Mouse (Mus musculus) midbrain, embryonic 10.5 days (tissue): Measurements from ENCODE around the gene Tifa. TPM values are rescaled to one million over a fixed set of nuclear protein-coding genes. Genes with fewer than 3 reads are reported as not detected.

Experiments
- DNase-seq: peaks from one replicate; pipeline ENCODE4 v3.0.0-alpha.2; 2017; ENCODE audit warnings: low spot score
- H3K27ac ChIP-seq: fragments of 300-500 bp; sonication (generic); replicated peaks from 2 replicates; pipeline ENCODE4 v1.5.1; 2016; ENCODE audit warnings: mild to moderate bottlenecking
- H3K27me3 ChIP-seq: fragments of 300-500 bp; sonication (generic); 2 replicates; pipeline ENCODE4 v1.6.1; 2016; ENCODE audit warnings: low read depth, mild to moderate bottlenecking; ENCODE audit not compliant: poor library complexity, severe bottlenecking
- H3K36me3 ChIP-seq: fragments of 300-500 bp; sonication (generic); 2 replicates; pipeline ENCODE4 v1.6.1; 2016; ENCODE audit warnings: mild to moderate bottlenecking, moderate library complexity
- H3K4me1 ChIP-seq: fragments of 300-500 bp; sonication (generic); 2 replicates; pipeline ENCODE4 v1.6.1; 2016
- H3K4me3 ChIP-seq: fragments of 300-500 bp; sonication (generic); 2 replicates; pipeline ENCODE4 v1.5.1; 2016; ENCODE audit warnings: mild to moderate bottlenecking, moderate library complexity
- H3K9me3 ChIP-seq: fragments of 300-500 bp; sonication (generic); replicated peaks from 2 replicates; pipeline ENCODE4 v1.6.1; 2016; ENCODE audit warnings: mild to moderate bottlenecking
- WGBS: fragments of 180-500 bp; shearing (Covaris S2); methylation state at CpG from one replicate; pipeline ENCODE4 v1.1.7; 2016; 5-methylcytosine and 5-hydroxymethylcytosine counted together
- polyA plus RNA-seq: library from polyadenylated mRNA; unstranded; fragments of >200 nt; fragmentation: Nextera tagmentation; extraction: Ambion mirVana; gene quantifications from 2 replicates; pipeline ENCODE4 v1.2.1, GENCODE M21; 2016

The Tifa gene
- polyA plus RNA-seq, 1 experiment from 2014 or later = 2.1 TPM

- peak overlapping the region; percentile 70 for H3K4me3 ChIP-seq
- H3K36me3 ChIP-seq = no peaks in the 10 kb centered on the region
- peak; percentile 35 for DNase-seq
- peaks cover 70% of the 10 kb centered on the region for H3K27me3 ChIP-seq
- H3K9me3 ChIP-seq = no peaks in the 10 kb centered on the region
- 1% methylated on average over 15 of the region's 15 CpGs for WGBS
- H3K27ac ChIP-seq = no peak overlapping the region
- peaks cover 26% of the 10 kb centered on the region for H3K4me1 ChIP-seq
Measured at GRCm38 (mm10) chr3:127791056-127791483, 1.5 kb downstream of the Tifa start.

- no peak for DNase-seq
- no peaks in the 10 kb centered on the region for H3K36me3 ChIP-seq
- H3K4me3 ChIP-seq = peak overlapping the region; percentile 70
- peaks cover 26% of the 10 kb centered on the region for H3K4me1 ChIP-seq
- WGBS = 68% methylated on average over 4 of the region's 4 CpGs
- H3K27me3 ChIP-seq = peaks cover 62% of the 10 kb centered on the region
- H3K27ac ChIP-seq = no peak overlapping the region
- H3K9me3 ChIP-seq = no peaks in the 10 kb centered on the region
Measured at GRCm38 (mm10) chr3:127791595-127792561, 2.3 kb downstream of the Tifa start.

GRCm38 (mm10) chr3:127793022-127793421 lies 3.4 kb downstream of the Tifa start:
- Histone ChIP-seq H3K36me3 (no peaks in the 10 kb centered on the region), H3K4me3 (no peak overlapping the region), H3K27me3 (peaks cover 51% of the 10 kb centered on the region), H3K27ac (no peak overlapping the region), H3K9me3 (no peaks in the 10 kb centered on the region), H3K4me1 (peaks cover 26% of the 10 kb centered on the region)
- DNase-seq = no peak
- 72% methylated on average over 7 of the region's 7 CpGs for WGBS

- no peaks in the 10 kb centered on the region for H3K9me3 ChIP-seq
- no peak overlapping the region for H3K4me3 ChIP-seq
- no peaks in the 10 kb centered on the region for H3K36me3 ChIP-seq
- no peak overlapping the region for H3K27ac ChIP-seq
- peaks cover 23% of the 10 kb centered on the region for H3K27me3 ChIP-seq
- WGBS = 97% methylated on average over 3 of the region's 3 CpGs
- H3K4me1 ChIP-seq = peaks cover 8% of the 10 kb centered on the region
- no peak for DNase-seq
Measured at GRCm38 (mm10) chr3:127795762-127796161, 6.2 kb downstream of the Tifa start.

- H3K27me3 ChIP-seq = peaks cover 18% of the 10 kb centered on the region
- H3K27ac ChIP-seq = no peak overlapping the region
- H3K9me3 ChIP-seq = no peaks in the 10 kb centered on the region
- no peaks in the 10 kb centered on the region for H3K36me3 ChIP-seq
- 94% methylated on average over 7 of the region's 7 CpGs for WGBS
- H3K4me1 ChIP-seq = peaks cover 3% of the 10 kb centered on the region
- DNase-seq = no peak
- no peak overlapping the region for H3K4me3 ChIP-seq
Measured at GRCm38 (mm10) chr3:127796271-127796670, 6.7 kb downstream of the Tifa start.

- no peak overlapping the region for H3K27ac ChIP-seq
- H3K27me3 ChIP-seq = no peaks in the 10 kb centered on the region
- H3K9me3 ChIP-seq = no peaks in the 10 kb centered on the region
- no peak overlapping the region for H3K4me3 ChIP-seq
- peaks cover 13% of the 10 kb centered on the region for H3K4me1 ChIP-seq
- DNase-seq = no peak
- 93% methylated on average over 8 of the region's 8 CpGs for WGBS
- peaks cover 5% of the 10 kb centered on the region for H3K36me3 ChIP-seq
Measured at GRCm38 (mm10) chr3:127801162-127801561, 11.6 kb downstream of the Tifa start.

GRCm38 (mm10) chr3:127802814-127803213 lies 13.2 kb downstream of the Tifa start:
- WGBS = 57% methylated on average over 8 of the region's 8 CpGs
- Histone ChIP-seq H3K36me3 (peaks cover 20% of the 10 kb centered on the region), H3K9me3 (no peaks in the 10 kb centered on the region), H3K27ac (no peak overlapping the region), H3K27me3 (no peaks in the 10 kb centered on the region), H3K4me1 (peaks cover 14% of the 10 kb centered on the region), H3K4me3 (no peak overlapping the region)
- no peak for DNase-seq

- Histone ChIP-seq H3K27me3 (no peaks in the 10 kb centered on the region), H3K27ac (no peak overlapping the region), H3K4me1 (peaks cover 18% of the 10 kb centered on the region), H3K9me3 (no peaks in the 10 kb centered on the region), H3K4me3 (no peak overlapping the region), H3K36me3 (peaks cover 37% of the 10 kb centered on the region)
- 89% methylated on average over 4 of the region's 4 CpGs for WGBS
- DNase-seq = no peak
Measured at GRCm38 (mm10) chr3:127804439-127804838, 14.8 kb downstream of the Tifa start.

- Histone ChIP-seq H3K9me3 (no peaks in the 10 kb centered on the region), H3K36me3 (peaks cover 43% of the 10 kb centered on the region), H3K27me3 (no peaks in the 10 kb centered on the region), H3K4me3 (no peak overlapping the region), H3K4me1 (peaks cover 18% of the 10 kb centered on the region), H3K27ac (no peak overlapping the region)
- no peak for DNase-seq
- 83% methylated on average over 12 of the region's 12 CpGs for WGBS
Measured at GRCm38 (mm10) chr3:127805071-127805470, 15.5 kb downstream of the Tifa start.

GRCm38 (mm10) chr3:127805991-127806390 lies 16.4 kb downstream of the Tifa start:
- WGBS = 90% methylated on average over 6 of the region's 6 CpGs
- Histone ChIP-seq H3K4me1 (peaks cover 18% of the 10 kb centered on the region), H3K36me3 (peaks cover 52% of the 10 kb centered on the region), H3K27me3 (no peaks in the 10 kb centered on the region), H3K27ac (no peak overlapping the region), H3K9me3 (no peaks in the 10 kb centered on the region), H3K4me3 (no peak overlapping the region)
- DNase-seq = no peak

- H3K36me3 ChIP-seq = peaks cover 70% of the 10 kb centered on the region
- 64% methylated on average over 5 of the region's 5 CpGs for WGBS
Measured at GRCm38 (mm10) chr3:127807846-127808245, 18.2 kb downstream of the Tifa start.

GRCm38 (mm10) chr3:127809103-127809502 lies 19.5 kb downstream of the Tifa start:
- peaks cover 82% of the 10 kb centered on the region for H3K36me3 ChIP-seq
- no peaks in the 10 kb centered on the region for H3K27me3 ChIP-seq
- no peak overlapping the region for H3K4me3 ChIP-seq
- WGBS = 93% methylated on average over 7 of the region's 7 CpGs
- no peak overlapping the region for H3K27ac ChIP-seq
- no peaks in the 10 kb centered on the region for H3K9me3 ChIP-seq
- DNase-seq = no peak
- peaks cover 18% of the 10 kb centered on the region for H3K4me1 ChIP-seq

More at GRCm38 (mm10) chr3:127807846-127808245, 18.2 kb downstream of the Tifa start:
- Histone ChIP-seq H3K4me1 (peaks cover 18% of the 10 kb centered on the region), H3K9me3 (no peaks in the 10 kb centered on the region), H3K27ac (no peak overlapping the region), H3K4me3 (no peak overlapping the region), H3K27me3 (no peaks in the 10 kb centered on the region)
- DNase-seq = no peak

- no peaks in the 10 kb centered on the region for H3K27me3 ChIP-seq
- H3K9me3 ChIP-seq = no peaks in the 10 kb centered on the region
- DNase-seq = no peak
- no peak overlapping the region for H3K27ac ChIP-seq
- H3K4me1 ChIP-seq = 0 out of 2 replicates have a peak, but pooled peaks cover 3% of the 10 kb centered on the region
- no peak overlapping the region for H3K4me3 ChIP-seq
- peaks cover 67% of the 10 kb centered on the region for H3K36me3 ChIP-seq
- 84% methylated on average over 7 of the region's 7 CpGs for WGBS
Measured at GRCm38 (mm10) chr3:127817120-127817683, 27.6 kb downstream of the Tifa start.
